Mouse (Mus musculus) heart, embryonic 14.5 days (tissue): Measurements from ENCODE around the gene Cyth3. TPM values are rescaled to one million over a fixed set of nuclear protein-coding genes. Genes with fewer than 3 reads are reported as not detected.
A peak's percentile ranks its signal among the peaks of the same experiment; 100 is the strongest.

Experiments used
- ATAC-seq: fragments of 200-750 bp; cut with Nextera tagmentation; 2 replicates; pipeline ENCODE4 v1.8.0; 2017; ENCODE audit warnings: low read depth, moderate TSS enrichment; ENCODE audit not compliant: insufficient number of reproducible peaks, insufficient read depth, low FRiP score
- H3K27ac ChIP-seq, 2 experiments: fragments of 200-500 bp in 1 of 2; fragments of 300-500 bp in 1 of 2; sonication (generic) in 1 of 2; replicated peaks in 1 of 2; 2 replicates each; pipeline ENCODE4 v1.5.1; 2012 to 2014; ENCODE audit warnings: low read depth in 2 of 2, low read length in 2 of 2, control low read depth in 1 of 2, mild to moderate bottlenecking in 1 of 2, mixed read lengths in 1 of 2; ENCODE audit not compliant: control insufficient read depth in 1 of 2, insufficient read depth in 1 of 2
- H3K27me3 ChIP-seq: fragments of 300-500 bp; sonication (generic); 2 replicates; pipeline ENCODE4 v1.6.1; 2014; ENCODE audit warnings: mild to moderate bottlenecking, low read length, control low read depth; ENCODE audit not compliant: control insufficient read depth, insufficient read depth
- H3K36me3 ChIP-seq: fragments of 300-500 bp; sonication (generic); 2 replicates; pipeline ENCODE4 v1.6.1; 2014; ENCODE audit warnings: mild to moderate bottlenecking, control low read depth, low read length, mixed read lengths; ENCODE audit not compliant: control insufficient read depth, insufficient read depth
- H3K4me1 ChIP-seq, 2 experiments: fragments of 200-500 bp in 1 of 2; fragments of 300-500 bp in 1 of 2; sonication (generic) in 1 of 2; 2 replicates each; pipeline ENCODE4 v1.6.1; 2012 to 2014; ENCODE audit warnings: low read length in 2 of 2, control low read depth in 1 of 2, mixed read lengths in 1 of 2; ENCODE audit not compliant: control insufficient read depth in 2 of 2, insufficient read depth in 2 of 2
- H3K4me2 ChIP-seq: fragments of 300-500 bp; sonication (generic); 2 replicates; pipeline ENCODE4 v1.6.1; 2014; ENCODE audit warnings: mild to moderate bottlenecking, low read length
- H3K4me3 ChIP-seq, 2 experiments: fragments of 200-500 bp in 1 of 2; fragments of 300-500 bp in 1 of 2; sonication (generic) in 1 of 2; 2 replicates each; pipeline ENCODE4 v1.5.1; 2012 to 2014; ENCODE audit warnings: low read length in 2 of 2, mild to moderate bottlenecking in 2 of 2, control low read depth in 1 of 2, low read depth in 1 of 2, moderate library complexity in 1 of 2; ENCODE audit not compliant: control insufficient read depth in 1 of 2, insufficient read depth in 1 of 2
- H3K9ac ChIP-seq: fragments of 300-500 bp; sonication (generic); 2 replicates; pipeline ENCODE4 v1.6.1; 2014; ENCODE audit warnings: mild to moderate bottlenecking, low read length
- H3K9me3 ChIP-seq: fragments of 300-500 bp; sonication (generic); 2 replicates; pipeline ENCODE4 v1.6.1; 2016; ENCODE audit warnings: low read length, control low read depth; ENCODE audit not compliant: control insufficient read depth
- WGBS: fragments of 180-500 bp; shearing (Covaris S2); extraction: QIAGEN DNeasy Blood & Tissue Kit; methylation state at CpG from one replicate; pipeline ENCODE4 v1.1.7; 2014; 5-methylcytosine and 5-hydroxymethylcytosine counted together
- polyA plus RNA-seq: library from polyadenylated mRNA; unstranded; fragments of >200 nt; fragmentation: Nextera tagmentation; extraction: Ambion mirVana; gene quantifications from 2 replicates; pipeline ENCODE4 v1.2.1, GENCODE M21; 2014

Cyth3 gene
- polyA plus RNA-seq, 1 experiment from 2014 or later, result 49.2 TPM

DNA sequence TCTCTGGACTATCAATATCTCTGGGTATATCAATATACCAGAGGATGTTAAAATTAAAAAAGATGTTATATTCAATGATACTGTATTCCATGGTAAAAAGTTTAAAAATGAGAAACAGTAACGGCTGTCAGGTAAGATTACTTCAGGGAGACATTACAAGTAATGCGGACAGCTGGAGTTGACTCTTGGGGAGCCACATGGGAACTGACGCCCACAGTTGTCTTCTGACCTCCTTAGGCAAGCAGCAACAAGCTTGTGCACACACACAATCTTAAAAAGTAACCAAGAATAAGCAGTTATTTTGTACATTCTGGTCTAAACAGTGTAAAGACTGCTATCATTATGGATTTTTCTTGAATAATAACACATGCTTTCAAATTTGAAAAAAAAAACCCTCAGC is 2.2 kb downstream of the Cyth3 start:
- Histone ChIP-seq H3K9ac (no peak overlapping the region; the same call in 1 of the 2 replicates), H3K27ac (no peak overlapping the region), H3K4me3 (peak overlapping the region in 1 of 2 experiments; percentile 76; a peak in 1 of 4 replicates), H3K4me1 (peaks cover 19 to 35% of the 10 kb centered on the region in 2 experiments), H3K4me2 (peak overlapping the region; percentile 74; the same call in 1 of the 2 replicates), H3K9me3 (no peaks in the 10 kb centered on the region), H3K36me3 (no peaks in the 10 kb centered on the region), H3K27me3 (no peaks in the 10 kb centered on the region)
- WGBS, result 82% methylated on average over 3 of the region's 3 CpGs
- no peak for ATAC-seq

DNA sequence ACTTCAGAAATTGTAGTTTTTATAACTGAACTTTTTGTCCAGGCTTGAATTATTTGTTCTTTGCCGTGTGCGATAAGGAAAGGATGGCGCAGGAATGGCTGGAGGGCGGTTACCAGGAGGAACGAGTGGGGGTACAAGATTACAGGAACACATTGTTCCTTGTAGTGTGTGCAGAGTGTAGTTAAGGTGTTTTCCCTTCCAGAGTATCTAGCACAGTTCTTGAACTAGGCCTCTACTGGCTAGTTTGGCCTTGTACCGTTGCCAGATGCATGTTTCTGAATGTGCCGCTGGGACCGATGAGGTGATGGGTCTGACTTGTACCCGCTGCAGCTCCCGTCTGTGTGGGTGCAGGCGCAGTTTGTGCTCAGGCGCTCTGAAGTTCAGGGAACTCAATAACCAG is 3.2 kb downstream of the Cyth3 start:
- no peaks in the 10 kb centered on the region for H3K9me3 ChIP-seq
- peak overlapping the region; percentile 39; the same call in 1 of the 2 replicates for H3K9ac ChIP-seq
- peak overlapping the region in 1 of 2 experiments; percentile 8; a peak in 1 of 4 replicates for H3K4me3 ChIP-seq
- WGBS, result 53% methylated on average over 12 of the region's 12 CpGs
- no peaks in the 10 kb centered on the region for H3K36me3 ChIP-seq
- H3K4me2 ChIP-seq, result peak overlapping the region; percentile 36
- no peak for ATAC-seq
- no peaks in the 10 kb centered on the region for H3K27me3 ChIP-seq
- peaks cover 19 to 35% of the 10 kb centered on the region in 2 experiments for H3K4me1 ChIP-seq
- H3K27ac ChIP-seq, result peak overlapping the region; percentile 50 to 59

DNA sequence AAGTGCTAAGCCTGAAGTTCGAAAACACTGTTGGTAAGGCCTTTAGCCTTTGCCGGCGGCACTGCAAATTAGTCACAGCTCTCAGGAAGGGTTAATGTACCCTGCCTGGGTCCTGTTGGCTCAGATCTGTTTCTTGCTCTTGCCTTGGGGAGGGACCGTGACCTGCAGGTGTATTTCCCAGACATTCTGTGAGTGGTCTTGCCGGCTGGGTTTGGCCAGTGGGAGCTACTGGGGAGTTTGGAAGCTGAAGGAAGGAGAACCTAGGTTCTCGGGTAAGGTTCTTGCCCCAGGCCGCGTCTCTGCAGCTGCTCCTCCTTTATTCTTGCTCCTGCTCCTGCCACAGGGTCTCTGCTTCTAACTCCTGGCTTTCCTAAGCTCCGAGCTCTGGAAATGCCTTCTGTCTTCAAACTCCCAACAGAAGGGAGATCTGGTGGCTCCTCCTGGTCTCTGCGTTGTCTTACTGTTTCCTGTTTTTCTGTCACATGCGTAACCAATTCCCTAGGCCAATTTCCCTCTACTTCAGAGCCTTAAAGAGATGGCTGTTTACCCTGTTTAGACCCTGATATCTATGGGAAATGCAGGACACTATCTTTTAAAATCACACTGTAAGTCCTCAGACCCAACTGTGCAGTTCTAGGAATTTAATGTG is 3.8 kb downstream of the Cyth3 start:
- peak overlapping the region; percentile 42 for H3K9ac ChIP-seq

DNA sequence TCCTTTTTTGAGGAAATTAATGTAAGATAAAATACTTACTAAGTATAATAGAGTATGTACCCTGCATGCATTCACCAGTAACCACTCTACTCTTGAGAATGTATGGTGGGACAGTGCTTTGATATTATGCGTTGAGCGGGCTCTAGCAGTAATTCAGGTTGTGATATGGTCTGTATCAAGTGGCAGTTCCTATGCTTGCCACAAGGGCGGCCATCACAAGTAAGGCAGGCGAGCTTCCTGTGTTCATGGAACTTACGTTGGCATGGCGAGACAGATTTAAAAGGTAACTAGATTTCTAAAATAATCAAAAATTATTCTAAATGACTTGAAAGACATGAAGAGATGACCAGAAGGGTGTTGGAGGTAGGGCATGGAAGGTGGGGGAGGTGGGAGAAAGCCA is 5.3 kb downstream of the Cyth3 start:
- no peaks in the 10 kb centered on the region for H3K9me3 ChIP-seq
- H3K4me2 ChIP-seq, result no peak overlapping the region
- no peak for ATAC-seq
- no peaks in the 10 kb centered on the region for H3K27me3 ChIP-seq
- H3K36me3 ChIP-seq, result no peaks in the 10 kb centered on the region
- no peak overlapping the region for H3K27ac ChIP-seq
- no peak overlapping the region for H3K4me3 ChIP-seq
- no peak overlapping the region for H3K9ac ChIP-seq
- 93% methylated on average over 6 of the region's 6 CpGs for WGBS
- peaks cover 15 to 36% of the 10 kb centered on the region in 2 experiments for H3K4me1 ChIP-seq

More for the DNA sequence above, 3.8 kb downstream of the Cyth3 start:
- Histone ChIP-seq H3K27ac (peak overlapping the region; percentile 50 to 59), H3K27me3 (no peaks in the 10 kb centered on the region), H3K4me3 (peak overlapping the region in 1 of 2 experiments; percentile 8; a peak in 1 of 4 replicates), H3K36me3 (no peaks in the 10 kb centered on the region), H3K4me2 (peak overlapping the region; percentile 36), H3K4me1 (peaks cover 16 to 35% of the 10 kb centered on the region in 2 experiments), H3K9me3 (no peaks in the 10 kb centered on the region)
- WGBS, result 52% methylated on average over 11 of the region's 11 CpGs
- ATAC-seq, result no peak

DNA sequence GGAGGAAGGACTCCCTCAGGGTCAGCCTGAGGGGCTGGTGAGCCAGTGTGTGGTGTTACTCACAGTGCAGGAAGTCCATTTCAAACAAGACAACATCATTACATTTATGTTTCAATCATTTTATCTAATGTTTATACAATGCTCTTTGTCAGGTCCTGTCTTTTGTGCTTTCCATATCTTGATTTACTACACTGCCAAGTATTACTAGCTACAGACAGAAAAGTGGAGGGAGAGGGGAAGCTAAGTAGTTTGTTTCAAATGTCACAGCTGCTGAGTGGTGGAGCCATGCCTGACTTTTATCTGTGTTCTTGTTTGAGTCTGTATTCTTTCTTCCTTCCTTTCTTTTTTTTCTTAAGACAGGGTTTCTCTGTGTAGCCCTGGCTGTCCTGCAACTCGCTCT is 5.7 kb downstream of the Cyth3 start:
- Histone ChIP-seq H3K27me3 (no peaks in the 10 kb centered on the region), H3K4me1 (peaks cover 15 to 40% of the 10 kb centered on the region in 2 experiments), H3K9ac (no peak overlapping the region), H3K4me3 (no peak overlapping the region), H3K27ac (no peak overlapping the region), H3K4me2 (no peak overlapping the region), H3K36me3 (no peaks in the 10 kb centered on the region), H3K9me3 (no peaks in the 10 kb centered on the region)
- WGBS, result 89% methylated on average over 1 of the region's 1 CpGs
- ATAC-seq, result no peak

DNA sequence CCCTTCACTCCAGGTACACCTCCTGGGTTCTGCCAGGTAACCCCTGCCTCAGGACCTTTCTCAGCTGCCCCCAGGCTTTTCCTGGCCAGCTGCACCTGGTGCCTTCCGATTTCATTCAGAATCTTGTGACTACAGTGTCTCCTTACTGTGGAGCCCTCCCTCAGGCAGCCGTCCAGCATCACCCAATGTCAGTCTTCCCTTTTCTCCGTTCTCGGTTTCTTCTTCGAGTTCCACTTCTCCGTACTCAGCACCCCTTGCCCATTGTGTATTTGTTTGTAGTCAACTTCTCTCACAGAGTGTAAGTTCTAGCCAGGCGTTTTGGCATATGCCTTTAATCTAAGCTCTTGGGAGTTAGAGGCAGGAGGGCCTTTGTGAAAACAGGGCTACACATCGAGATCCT is 7.4 kb downstream of the Cyth3 start:
- Histone ChIP-seq H3K27me3 (no peaks in the 10 kb centered on the region), H3K27ac (no peak overlapping the region), H3K4me2 (no peak overlapping the region), H3K36me3 (no peaks in the 10 kb centered on the region), H3K9me3 (no peaks in the 10 kb centered on the region), H3K9ac (no peak overlapping the region), H3K4me1 (peaks cover 15 to 43% of the 10 kb centered on the region in 2 experiments), H3K4me3 (no peak overlapping the region)
- ATAC-seq, result no peak
- WGBS, result 92% methylated on average over 8 of the region's 8 CpGs

DNA sequence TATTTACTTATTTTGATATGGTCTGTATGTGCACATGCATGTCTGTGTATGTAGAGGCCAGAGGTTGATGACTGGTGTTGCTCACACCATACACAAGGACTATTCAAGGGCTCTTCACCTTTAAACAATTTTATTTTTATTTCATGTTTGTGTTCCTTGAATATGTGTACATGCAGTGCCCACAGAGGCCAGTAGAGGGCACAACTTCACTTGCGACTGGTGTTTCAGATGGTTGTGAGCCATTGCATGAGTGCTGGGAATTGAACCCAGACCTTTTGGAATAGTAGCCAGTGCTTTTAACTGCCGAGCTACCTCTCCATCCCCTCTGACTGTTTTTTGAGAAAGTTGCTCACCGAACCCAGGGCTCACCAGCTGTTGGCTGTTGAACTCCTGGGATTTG is 8.0 kb downstream of the Cyth3 start:
- Histone ChIP-seq H3K9ac (no peak overlapping the region), H3K36me3 (no peaks in the 10 kb centered on the region), H3K4me3 (no peak overlapping the region), H3K27me3 (no peaks in the 10 kb centered on the region), H3K4me1 (peaks cover 17 to 44% of the 10 kb centered on the region in 2 experiments), H3K9me3 (no peaks in the 10 kb centered on the region), H3K4me2 (no peak overlapping the region), H3K27ac (no peak overlapping the region)
- no peak for ATAC-seq
- 93% methylated on average over 3 of the region's 3 CpGs for WGBS

DNA sequence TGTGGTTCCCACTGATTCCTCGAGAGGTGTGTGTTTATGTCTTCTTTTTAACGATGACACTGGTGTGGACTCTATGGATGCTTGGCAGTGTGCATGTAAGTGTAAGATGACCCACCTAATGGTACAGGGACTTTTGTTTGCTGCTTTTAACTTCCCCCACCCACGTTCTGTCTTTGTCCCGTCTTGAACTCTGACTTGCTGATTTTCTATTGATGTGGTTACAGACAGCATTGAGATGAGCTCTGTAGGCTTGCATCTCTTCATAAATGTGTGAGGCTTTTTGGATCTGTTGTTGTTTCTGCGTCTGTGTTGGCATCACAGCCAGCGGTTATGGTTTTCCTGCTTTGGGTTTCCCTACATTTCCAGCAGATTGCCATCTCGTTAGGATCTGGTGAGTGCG is 8.5 kb downstream of the Cyth3 start:
- H3K27me3 ChIP-seq, result no peaks in the 10 kb centered on the region
- no peaks in the 10 kb centered on the region for H3K36me3 ChIP-seq
- H3K4me2 ChIP-seq, result no peak overlapping the region
- H3K9ac ChIP-seq, result no peak overlapping the region
- WGBS, result 91% methylated on average over 8 of the region's 8 CpGs
- no peaks in the 10 kb centered on the region for H3K9me3 ChIP-seq
- H3K27ac ChIP-seq, result no peak overlapping the region
- ATAC-seq, result no peak
- peaks cover 17 to 45% of the 10 kb centered on the region in 2 experiments for H3K4me1 ChIP-seq
- H3K4me3 ChIP-seq, result no peak overlapping the region
